Mouse (Mus musculus): ENCODE results near the gene Ccin.

DNA sequence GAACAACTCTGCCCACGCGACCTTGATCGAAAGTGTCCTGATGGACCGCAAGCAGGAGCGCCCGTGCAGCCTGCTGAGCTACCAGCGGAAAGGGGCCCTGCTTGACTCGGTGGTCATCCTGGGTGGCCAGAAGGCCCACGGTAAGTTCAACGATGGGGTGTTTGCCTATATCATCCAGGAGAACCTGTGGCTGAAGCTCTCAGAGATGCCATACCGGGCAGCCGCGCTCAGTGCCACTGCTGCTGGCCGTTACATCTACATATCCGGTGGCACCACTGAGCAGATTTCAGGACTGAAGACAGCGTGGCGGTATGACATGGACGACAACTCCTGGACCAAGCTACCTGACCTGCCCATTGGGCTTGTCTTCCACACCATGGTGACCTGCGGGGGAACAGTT lies 1.0 kb downstream of the Ccin start:
- TF ChIP-seq CTCF (IDR thresholded peaks at IDR 0.05; ENCODE audit: control insufficient read depth, insufficient read depth, insufficient replicate concordance, low read depth, low read length) (no peak), POLR2A (IDR thresholded peaks at IDR 0.05; ENCODE audit: control insufficient read depth, low read depth, low read length) (no peak; the same call in 1 of the 2 replicates)
